Mouse (Mus musculus) CD8-positive naive resting alpha-beta T cell, adult 2 months (primary cell): Measurements from ENCODE around the gene Ankrd17.

Experiments
- DNase-seq, 2 experiments: peaks; one replicate each; pipeline ENCODE4 v3.0.0; 2022; ENCODE audit warnings: low read depth in 2 of 2, low spot score in 2 of 2

Ankrd17 gene

DNA sequence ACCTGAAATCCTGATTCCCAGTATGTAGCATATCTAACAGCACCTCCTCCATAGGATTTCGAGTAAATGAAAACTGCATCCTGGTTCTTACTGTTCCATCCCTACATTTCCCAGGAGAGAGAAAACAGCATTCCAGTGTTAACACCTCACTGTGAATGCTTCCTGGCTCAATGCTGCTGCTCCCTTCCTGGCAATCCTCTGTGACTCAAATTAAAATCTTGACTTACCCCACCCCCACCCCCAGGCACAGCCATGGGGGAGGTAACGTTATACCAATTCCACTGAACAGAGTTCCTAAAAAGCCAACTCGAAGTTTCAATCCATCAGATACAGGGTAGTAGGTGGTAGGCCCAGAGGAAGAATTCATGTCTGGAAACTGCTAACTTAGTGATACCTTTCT is 143.4 kb downstream of the Ankrd17 start:
- no peak for DNase-seq

DNA sequence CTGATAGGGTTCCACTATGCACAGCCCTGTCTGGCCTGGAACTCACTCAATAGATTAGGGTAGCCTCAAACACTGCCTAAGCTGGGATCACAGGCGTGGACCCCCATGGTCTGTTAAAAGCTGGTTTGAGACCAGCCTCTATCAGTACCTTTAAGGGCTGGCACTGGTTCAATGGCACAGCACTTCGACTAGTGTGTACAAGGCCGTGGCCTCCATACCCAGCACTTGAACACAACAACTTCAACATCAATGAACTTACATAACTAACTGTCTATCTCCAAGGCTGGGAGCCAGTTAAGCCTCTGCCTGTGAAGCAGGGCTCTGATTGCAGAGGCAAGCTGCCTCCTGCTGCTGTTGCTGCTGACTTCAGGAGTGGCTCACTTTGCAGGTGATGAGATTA is 148.6 kb downstream of the Ankrd17 start:
- DNase-seq, result no peak

DNA sequence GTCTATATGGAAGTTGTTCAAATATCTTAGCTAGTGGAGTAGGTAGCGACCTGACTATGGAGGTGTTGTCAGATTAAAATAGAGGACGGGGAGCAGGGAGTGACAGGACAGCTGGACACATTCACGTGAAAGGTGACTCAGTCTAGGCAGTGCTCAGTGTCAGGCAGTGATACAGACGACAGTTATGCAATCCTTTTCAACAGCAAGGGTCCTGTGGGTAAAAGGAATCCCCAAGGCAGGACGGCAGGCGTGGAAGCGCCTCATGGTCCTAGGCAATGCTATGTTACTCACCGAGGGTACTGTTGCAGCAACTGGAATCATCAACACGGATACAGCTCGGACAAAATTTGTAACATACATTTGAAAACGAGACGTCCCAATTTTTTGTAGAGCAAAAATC is 149.2 kb downstream of the Ankrd17 start:
- no peak for DNase-seq

DNA sequence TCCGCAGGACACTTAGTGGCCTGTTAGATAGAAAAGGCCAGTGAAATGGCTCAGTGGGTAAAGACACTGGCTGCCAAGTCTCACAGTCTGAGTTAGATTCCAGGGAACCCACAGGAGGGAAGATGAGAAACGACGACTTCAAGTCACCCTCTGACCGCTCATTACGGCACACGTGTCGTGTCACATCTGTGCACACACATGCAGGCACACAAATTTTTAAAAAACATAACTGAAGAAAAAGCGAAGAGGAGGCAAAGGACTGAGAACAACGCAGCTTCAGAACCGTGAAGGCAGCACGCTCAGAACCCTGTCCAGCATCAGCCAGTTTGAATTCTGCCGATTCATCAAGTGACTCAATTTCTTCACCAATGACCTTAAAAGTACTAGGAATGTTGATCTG is 153.0 kb downstream of the Ankrd17 start:
- DNase-seq, result no peak

DNA sequence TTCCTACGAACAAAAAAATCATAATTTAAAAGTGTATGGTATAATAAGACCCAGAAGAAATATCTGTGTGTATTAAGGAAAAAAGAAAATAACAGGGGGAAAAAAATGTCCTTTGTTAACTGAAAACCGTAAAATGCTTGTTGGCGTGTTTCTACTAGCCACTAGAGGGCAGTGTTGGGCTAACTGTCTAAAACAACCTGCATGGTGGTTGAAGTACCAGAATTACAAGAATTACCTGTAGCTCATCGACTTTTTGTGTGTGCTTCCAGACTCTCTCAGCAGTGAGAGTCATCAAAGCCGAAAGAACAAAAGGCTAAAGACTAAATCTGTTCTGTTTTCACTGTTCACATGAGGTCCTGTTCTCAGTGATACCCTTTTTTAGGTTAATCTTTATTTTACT is 163.2 kb downstream of the Ankrd17 start:
- peak; percentile 37 to 47 for DNase-seq

DNA sequence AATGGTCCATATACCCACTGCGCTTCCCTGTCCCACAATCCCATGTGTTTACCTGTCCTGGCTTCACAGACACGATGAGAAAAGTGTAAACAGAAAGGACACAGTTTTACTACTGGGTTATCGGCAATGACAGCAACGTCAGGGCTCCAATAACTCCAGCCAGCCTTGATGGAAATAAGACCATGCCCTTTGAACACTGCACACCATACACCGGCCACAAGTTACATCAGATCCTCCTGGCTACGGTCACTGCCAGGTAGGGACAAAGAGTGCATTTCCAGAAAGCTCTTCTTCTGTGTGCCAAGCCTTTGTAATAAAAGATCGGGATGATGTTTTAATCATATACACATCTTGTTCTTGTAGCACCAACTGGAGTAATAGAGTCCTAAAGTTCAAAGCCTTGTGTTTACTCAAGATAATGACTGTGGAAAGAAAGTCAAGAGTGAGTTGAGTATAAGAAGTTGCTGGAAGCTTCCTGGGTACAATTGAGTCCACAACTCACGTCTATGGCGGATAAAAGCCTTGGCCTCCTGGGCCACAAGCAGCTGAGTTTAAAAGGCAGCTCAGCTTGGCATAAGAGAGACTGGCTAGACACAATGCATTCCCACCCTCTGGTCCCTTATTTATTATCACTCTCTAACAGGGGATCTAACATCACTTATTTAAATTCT is 163.8 kb downstream of the Ankrd17 start:
- DNase-seq, result no peak

DNA sequence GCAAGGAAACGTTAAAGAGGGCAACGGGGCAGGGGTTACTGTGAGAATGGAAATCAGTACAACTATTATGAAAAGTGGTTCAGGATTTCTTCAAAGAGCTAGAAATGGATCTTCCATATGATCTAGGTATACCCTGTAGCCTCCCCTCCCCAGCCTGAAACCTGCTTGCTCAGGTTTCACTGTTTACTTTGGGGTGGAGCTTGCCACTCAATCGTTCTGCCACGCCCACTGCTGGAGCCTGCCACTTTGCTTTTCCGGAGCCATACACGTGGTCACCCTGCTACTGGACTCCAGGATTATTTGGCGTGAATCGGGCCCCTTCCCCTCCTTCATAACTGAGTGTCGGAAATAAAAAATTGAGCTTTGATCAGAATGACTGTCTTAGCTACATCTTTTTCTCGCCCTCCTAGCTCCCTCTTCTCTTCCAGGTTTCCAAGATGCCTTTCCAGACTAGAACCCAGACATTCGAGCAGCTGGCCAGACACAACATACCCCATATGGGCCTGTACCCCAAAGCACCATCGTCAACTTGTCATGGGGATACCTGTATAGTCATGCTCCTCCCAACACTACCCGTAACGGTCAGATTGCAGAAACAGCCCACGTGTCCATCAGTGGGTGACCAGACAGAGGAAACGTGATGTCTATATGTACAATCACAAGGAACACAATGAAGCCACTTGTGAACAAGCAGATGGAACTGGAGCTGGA is 166.3 kb downstream of the Ankrd17 start:
- no peak for DNase-seq

DNA sequence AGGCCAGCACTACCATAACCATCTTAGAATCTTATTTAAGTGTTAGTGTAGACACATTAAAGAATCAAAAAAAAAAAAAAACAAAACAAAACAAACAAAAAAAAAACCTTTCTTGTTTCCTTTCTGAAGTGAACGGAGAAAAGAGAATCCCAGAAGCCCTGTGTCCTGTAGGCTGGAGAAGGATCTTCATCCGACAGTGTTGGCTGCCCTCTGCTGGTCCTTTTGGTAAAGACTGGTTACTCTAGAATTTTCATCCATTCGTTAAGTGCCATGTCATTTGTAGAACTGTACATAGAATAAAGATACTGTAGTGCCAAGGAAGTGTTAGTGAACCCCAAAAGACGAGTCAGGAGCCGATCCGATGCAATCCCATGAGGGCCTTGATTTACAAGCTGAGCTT is 171.5 kb downstream of the Ankrd17 start:
- no peak for DNase-seq

DNA sequence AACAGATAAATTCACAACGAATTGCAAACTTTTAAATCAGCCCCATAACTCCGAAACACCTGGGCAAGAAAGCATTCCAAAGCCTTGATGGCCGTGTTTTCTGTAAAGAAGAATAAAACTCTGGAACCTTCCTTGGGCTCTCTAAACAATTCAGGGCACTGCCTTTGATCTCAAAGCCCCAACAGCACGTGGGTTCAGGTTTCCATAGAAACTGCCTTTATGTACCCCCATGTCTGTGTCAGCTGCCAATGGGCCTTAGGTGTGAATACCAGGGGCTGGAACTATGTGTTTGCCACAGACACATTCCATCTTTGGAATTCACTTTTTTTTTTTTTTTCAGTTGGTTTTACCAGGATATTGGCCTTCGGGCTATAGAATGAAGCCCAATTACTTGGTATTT is 183.6 kb downstream of the Ankrd17 start:
- DNase-seq, result no peak

DNA sequence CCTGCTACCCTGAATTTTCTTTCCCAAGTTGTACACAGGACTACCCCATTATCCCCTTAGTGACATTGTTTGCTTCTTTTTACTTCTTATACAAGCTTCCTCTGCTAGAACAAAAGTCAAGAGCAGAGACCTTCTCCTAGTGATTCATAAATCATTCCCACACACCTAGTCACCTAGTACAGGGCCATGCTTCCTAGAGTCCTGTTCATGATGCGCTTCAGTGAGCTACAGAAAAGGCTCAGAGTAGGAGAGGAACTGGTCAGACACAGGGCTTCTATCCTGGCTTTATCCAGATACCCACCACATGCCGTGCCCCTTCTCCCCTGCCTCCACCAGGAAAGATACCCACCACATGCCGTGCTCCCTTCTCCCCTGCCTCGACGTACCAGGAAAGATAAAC is 187.3 kb downstream of the Ankrd17 start:
- DNase-seq, result no peak

DNA sequence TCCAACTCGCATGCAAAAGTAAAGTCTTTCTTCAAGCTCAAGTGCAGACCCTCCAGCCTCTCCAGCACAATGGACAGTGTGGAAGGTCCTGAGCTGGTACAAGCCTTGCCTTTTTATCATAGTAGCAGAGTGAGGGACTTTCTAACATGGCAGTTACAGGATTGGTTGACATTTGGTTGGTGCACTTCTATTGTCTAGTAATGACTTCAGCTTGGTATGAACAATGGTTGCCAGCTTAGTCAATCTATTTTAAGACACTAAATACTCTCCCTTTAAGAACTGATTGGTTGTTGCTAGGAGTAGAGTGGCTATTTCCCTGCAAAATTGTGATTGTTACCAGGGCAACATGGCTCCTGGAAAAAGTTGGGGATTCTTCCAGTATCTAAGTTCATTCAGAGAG is 188.3 kb downstream of the Ankrd17 start:
- no peak for DNase-seq
